Mouse (Mus musculus) heart, embryonic 12.5 days (tissue): ENCODE results near the gene Treh. TPM values are rescaled to one million over a fixed set of nuclear protein-coding genes. Genes with fewer than 3 reads are reported as not detected.
"Not testable (repeated sequence)": the region's sequence is repeated elsewhere in the genome, so short reads cannot be mapped to it uniquely, and the experiment has no call there.

Experiments used
- ATAC-seq: fragments of 200-750 bp; cut with Nextera tagmentation; 2 replicates; pipeline ENCODE4 v1.8.0; 2017; ENCODE audit warnings: moderate TSS enrichment, moderate library complexity; ENCODE audit not compliant: insufficient number of reproducible peaks, low FRiP score
- H3K27ac ChIP-seq: fragments of 300-500 bp; sonication (generic); 2 replicates; pipeline ENCODE4 v1.5.1; 2016; ENCODE audit warnings: mild to moderate bottlenecking, moderate library complexity; ENCODE audit not compliant: poor library complexity, severe bottlenecking
- H3K27me3 ChIP-seq: fragments of 300-500 bp; sonication (generic); replicated peaks from 2 replicates; pipeline ENCODE4 v1.6.1; 2016; ENCODE audit warnings: mild to moderate bottlenecking, moderate library complexity
- H3K36me3 ChIP-seq: fragments of 300-500 bp; sonication (generic); 2 replicates; pipeline ENCODE4 v1.6.1; 2016; ENCODE audit warnings: mild to moderate bottlenecking, moderate library complexity
- H3K4me1 ChIP-seq: fragments of 300-500 bp; sonication (generic); replicated peaks from 2 replicates; pipeline ENCODE4 v1.6.1; 2016; ENCODE audit warnings: mild to moderate bottlenecking
- H3K4me2 ChIP-seq: fragments of 300-500 bp; sonication (generic); 2 replicates; pipeline ENCODE4 v1.6.1; 2016; ENCODE audit warnings: mild to moderate bottlenecking, moderate library complexity
- H3K4me3 ChIP-seq: fragments of 300-500 bp; sonication (generic); 2 replicates; pipeline ENCODE4 v1.5.1; 2016; ENCODE audit warnings: mild to moderate bottlenecking
- H3K9ac ChIP-seq: fragments of 300-500 bp; sonication (generic); 2 replicates; pipeline ENCODE4 v1.6.1; 2016; ENCODE audit warnings: mild to moderate bottlenecking, moderate library complexity
- H3K9me3 ChIP-seq: fragments of 300-500 bp; sonication (generic); replicated peaks from 2 replicates; pipeline ENCODE4 v1.6.1; 2016; ENCODE audit warnings: mild to moderate bottlenecking, moderate library complexity
- WGBS: fragments of 180-500 bp; shearing (Covaris S2); methylation state at CpG from one replicate; pipeline ENCODE4 v1.1.7; 2016; 5-methylcytosine and 5-hydroxymethylcytosine counted together
- polyA plus RNA-seq: library from polyadenylated mRNA; unstranded; fragments of >200 nt; fragmentation: Nextera tagmentation; extraction: Ambion mirVana; gene quantifications from 2 replicates; pipeline ENCODE4 v1.2.1, GENCODE M21; 2016

The Treh gene
- polyA plus RNA-seq = not detected in 2 replicates

DNA sequence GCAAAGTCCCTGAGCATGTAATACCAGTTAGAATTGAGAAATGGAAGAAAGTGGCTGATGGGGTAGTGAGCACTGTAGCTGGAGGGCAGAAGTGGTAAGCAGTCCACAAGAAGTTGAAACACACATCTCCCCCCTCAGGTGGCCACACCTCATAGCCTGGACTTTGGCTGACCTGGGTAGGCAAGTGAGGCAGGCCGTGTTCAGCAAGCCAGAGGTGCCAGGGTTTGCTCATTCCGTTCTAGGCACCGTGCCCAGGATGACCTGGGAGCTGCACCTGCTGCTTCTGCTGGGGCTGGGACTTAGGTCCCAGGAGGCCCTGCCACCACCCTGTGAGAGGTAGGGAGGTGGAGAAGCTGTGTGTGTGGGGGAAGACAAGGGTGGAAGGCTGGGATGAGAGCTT is at the start of gene Treh:
Gene Treh, plus strand, starts transcription at position 229 of the 400 bp plus-strand sequence.
- H3K27ac ChIP-seq = no peak within 1 kb of the TSS
- H3K9me3 ChIP-seq = peaks cover 5% of the 10 kb centered on the region; the same call in 1 of the 2 replicates
- 78% methylated on average over 3 of the region's 3 CpGs for WGBS
- H3K27me3 ChIP-seq = peaks cover 3% of the 10 kb centered on the region; the same call in 1 of the 2 replicates
- no peak within 1 kb of the TSS for H3K4me3 ChIP-seq
- H3K36me3 ChIP-seq = no peaks in the 10 kb centered on the region
- H3K9ac ChIP-seq = no peak within 1 kb of the TSS
- H3K4me2 ChIP-seq = no peak within 1 kb of the TSS
- H3K4me1 ChIP-seq = no peaks in the 10 kb centered on the region
- ATAC-seq = no peak

DNA sequence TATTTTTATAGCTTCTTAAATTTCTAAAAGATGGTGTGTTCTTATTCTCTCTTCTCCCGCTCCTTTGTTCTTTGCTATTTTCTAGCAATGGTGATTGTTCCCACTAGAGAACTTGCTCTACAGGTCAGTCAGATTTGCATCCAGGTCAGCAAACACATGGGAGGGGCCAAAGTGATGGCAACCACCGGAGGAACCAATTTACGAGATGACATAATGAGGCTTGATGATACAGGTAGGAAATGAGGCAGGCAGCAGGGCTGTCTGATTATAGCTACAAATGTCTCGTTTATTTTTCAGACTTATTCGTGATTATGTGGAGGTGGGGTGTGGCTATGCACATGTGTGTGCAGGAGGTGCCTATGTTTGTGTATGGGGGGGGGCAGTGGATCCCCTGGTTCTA is 48.6 kb upstream of the Treh start:
- no peak overlapping the region for H3K4me3 ChIP-seq

DNA sequence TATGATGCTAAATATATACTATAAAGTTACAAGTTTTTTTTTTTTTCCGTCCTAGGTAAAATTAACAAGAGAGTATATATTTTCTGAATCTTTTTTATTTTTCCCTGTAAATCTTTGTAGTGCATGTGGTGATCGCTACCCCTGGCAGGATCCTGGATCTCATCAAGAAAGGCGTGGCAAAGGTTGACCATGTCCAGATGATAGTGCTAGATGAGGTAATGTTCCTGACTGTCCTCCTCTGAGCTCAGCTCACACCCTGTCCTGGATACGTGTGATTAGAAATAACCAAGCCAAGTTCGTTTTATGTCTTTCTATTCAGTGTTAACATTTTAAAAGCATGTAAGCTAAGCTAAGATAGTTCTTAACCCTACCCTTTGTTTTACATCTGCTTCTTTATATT is 46.8 kb upstream of the Treh start:
- no peak overlapping the region for H3K4me2 ChIP-seq
- H3K9ac ChIP-seq = no peak overlapping the region
- 75% methylated on average over 5 of the region's 5 CpGs for WGBS
- H3K27me3 ChIP-seq = no peaks in the 10 kb centered on the region
- no peaks in the 10 kb centered on the region for H3K9me3 ChIP-seq
- no peak overlapping the region for H3K27ac ChIP-seq
- H3K36me3 ChIP-seq = peaks cover 72% of the 10 kb centered on the region
- no peak overlapping the region for H3K4me3 ChIP-seq
- no peak for ATAC-seq
- no peaks in the 10 kb centered on the region for H3K4me1 ChIP-seq

More for the DNA sequence above, 48.6 kb upstream of the Treh start:
- H3K27me3 ChIP-seq = no peaks in the 10 kb centered on the region
- no peak overlapping the region for H3K27ac ChIP-seq
- peaks cover 74% of the 10 kb centered on the region for H3K36me3 ChIP-seq
- H3K9me3 ChIP-seq = no peaks in the 10 kb centered on the region
- ATAC-seq = no peak
- peaks cover 6% of the 10 kb centered on the region; the same call in 1 of the 2 replicates for H3K4me1 ChIP-seq
- H3K9ac ChIP-seq = no peak overlapping the region
- no peak overlapping the region for H3K4me2 ChIP-seq
- 86% methylated on average over 5 of the region's 5 CpGs for WGBS

DNA sequence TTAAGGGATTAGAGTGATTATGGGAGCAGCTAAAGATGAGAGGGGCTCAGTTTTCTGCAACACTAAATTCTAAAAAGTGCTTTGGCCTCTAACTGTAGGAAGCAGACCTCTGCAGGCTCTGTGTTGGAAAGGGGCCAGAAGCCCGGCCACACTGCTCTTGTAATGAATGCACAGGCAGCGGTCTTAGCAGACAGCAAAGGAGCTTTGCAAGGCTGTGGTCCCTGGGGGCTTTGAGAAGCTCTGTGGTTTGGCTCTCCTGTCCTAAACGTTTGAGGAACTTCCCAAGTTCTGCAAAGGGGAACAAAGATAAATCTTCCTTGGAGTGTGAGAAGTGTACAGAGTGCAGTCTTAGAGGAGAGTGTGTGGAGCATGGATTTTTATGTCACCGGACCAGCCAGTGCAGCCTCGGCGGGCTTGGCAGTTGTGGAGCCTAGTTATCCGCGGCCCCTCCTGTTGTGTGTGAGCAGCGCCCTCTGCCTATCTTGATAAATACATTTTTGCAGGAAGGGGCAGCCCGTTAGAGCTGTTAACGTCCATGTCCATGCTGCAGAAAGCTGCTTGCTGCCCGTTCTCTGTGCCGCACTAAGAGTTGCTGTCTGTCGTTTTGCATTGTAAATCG is 35.4 kb upstream of the Treh start:
- no peak overlapping the region for H3K4me3 ChIP-seq
- H3K36me3 ChIP-seq = peaks cover 64% of the 10 kb centered on the region
- H3K4me1 ChIP-seq = 0 out of 2 replicates have a peak, but pooled peaks cover 3% of the 10 kb centered on the region
- no peaks in the 10 kb centered on the region for H3K27me3 ChIP-seq
- no peaks in the 10 kb centered on the region for H3K9me3 ChIP-seq
- no peak overlapping the region for H3K4me2 ChIP-seq
- H3K9ac ChIP-seq = no peak overlapping the region
- WGBS = 75% methylated on average over 15 of the region's 15 CpGs
- ATAC-seq = no peak
- H3K27ac ChIP-seq = no peak overlapping the region

DNA sequence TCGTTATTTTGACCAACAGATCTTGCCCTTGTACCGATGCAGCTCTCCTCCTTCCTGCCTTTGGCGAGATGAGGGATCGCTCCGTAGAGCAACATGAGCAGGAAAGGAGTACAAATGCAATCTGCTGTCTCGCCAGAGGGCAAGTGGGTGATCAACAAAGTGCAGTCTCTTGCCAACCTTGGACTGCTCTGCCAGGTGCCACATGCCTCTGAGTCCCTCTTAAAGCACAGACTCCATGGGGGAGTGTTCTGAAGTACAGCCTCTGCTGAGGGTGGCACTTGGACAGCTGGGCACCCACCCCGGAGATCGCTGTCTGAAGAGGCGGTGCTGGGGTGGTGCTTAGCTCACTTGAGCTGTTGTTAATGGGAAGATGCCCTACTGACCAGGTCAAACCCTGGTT is 34.3 kb upstream of the Treh start:
- WGBS = 91% methylated on average over 9 of the region's 9 CpGs
- H3K27me3 ChIP-seq, H3K9me3 ChIP-seq, H3K4me3 ChIP-seq, H3K9ac ChIP-seq, H3K27ac ChIP-seq, H3K4me1 ChIP-seq, H3K4me2 ChIP-seq, ATAC-seq: not testable (repeated sequence)
- peaks cover 55% of the 10 kb centered on the region for H3K36me3 ChIP-seq

DNA sequence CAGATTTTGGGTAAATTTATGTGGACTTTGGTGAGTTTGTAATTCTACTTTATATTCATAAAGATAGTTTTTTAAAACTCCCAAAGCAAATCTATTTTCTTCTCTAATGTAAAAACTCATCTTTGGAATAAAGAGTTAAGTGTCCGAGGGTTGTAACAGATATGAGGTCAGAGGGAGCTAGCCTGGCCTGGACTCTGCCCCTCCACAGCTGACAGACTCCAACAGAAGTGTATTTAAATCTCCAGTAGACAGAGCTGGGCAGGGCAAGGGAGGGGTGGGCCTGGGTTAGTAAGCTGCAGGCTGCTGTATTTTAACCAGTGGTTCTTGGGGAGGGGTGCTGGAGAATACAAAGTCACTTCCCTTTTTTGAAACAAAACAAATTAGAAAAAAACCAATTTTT is 33.0 kb upstream of the Treh start:
- not testable (repeated sequence) for H3K4me2 ChIP-seq, H3K4me3 ChIP-seq, H3K9me3 ChIP-seq, H3K27ac ChIP-seq, H3K4me1 ChIP-seq, ATAC-seq, H3K27me3 ChIP-seq, H3K9ac ChIP-seq
- 68% methylated on average over 1 of the region's 1 CpGs for WGBS
- peaks cover 42% of the 10 kb centered on the region for H3K36me3 ChIP-seq

DNA sequence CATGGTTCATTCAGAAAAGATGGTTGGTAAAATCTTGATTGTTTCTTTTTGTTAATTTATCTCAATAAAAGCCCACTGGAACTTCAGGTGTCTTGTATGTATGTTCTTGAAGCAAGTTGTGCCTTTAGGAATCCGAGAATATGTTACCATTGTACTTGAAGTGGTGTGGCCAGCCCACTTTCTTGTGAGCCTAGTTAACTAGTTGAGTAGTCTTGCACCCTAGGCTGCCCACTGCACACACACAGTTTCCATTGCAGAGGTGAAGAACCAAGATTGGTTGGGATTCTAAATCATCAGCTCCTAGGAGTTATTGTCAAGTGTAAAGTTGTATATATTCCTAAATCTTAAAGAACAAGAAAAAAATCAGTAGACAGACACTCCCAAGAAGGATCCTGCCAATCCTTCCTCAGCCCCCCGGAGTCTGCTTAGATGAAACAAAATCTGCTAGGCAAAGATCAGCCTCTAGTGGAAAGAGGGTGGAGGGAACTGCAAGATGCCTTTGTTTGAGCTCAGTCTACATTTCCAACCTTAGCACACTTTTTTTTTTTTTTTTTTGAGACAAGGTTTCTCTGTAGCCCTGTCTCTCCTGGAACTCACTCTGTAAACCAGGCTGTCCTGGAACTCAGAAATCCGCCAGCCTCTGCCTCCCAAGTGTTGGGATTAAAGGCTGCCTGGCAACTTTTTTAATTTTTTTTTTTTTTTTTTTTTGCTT is 32.2 kb upstream of the Treh start:
- H3K4me3 ChIP-seq = no peak overlapping the region
- peaks cover 6% of the 10 kb centered on the region; the same call in 1 of the 2 replicates for H3K4me1 ChIP-seq
- H3K36me3 ChIP-seq = peaks cover 35% of the 10 kb centered on the region
- no peaks in the 10 kb centered on the region for H3K9me3 ChIP-seq
- no peak for ATAC-seq
- no peak overlapping the region for H3K27ac ChIP-seq
- H3K4me2 ChIP-seq = no peak overlapping the region
- 86% methylated on average over 3 of the region's 3 CpGs for WGBS
- no peaks in the 10 kb centered on the region for H3K27me3 ChIP-seq
- H3K9ac ChIP-seq = no peak overlapping the region

DNA sequence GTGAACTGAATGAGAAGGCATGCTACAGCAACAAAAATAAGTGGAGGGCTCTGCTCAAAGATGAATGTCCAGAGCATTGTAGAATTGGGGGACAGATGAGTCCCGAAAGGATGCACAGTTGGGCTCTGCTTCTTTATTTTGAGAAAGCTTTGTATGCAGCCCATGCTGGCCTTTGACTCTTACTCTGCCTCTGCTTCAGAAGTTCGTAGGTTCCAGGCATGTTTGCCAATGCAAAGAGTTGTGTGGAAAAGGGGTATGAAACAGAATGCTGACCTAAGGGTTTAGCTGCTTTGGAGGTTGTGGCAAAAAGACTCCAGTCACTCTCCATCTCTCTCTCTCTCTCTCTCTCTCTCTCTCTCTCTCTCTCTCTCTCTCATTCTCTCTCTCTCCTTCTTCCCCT is 31.4 kb upstream of the Treh start:
- Histone ChIP-seq H3K9ac (no peak overlapping the region), H3K36me3 (peaks cover 27% of the 10 kb centered on the region), H3K4me2 (no peak overlapping the region), H3K4me1 (peaks cover 12% of the 10 kb centered on the region; the same call in 1 of the 2 replicates), H3K4me3 (no peak overlapping the region), H3K27me3 (no peaks in the 10 kb centered on the region), H3K9me3 (no peaks in the 10 kb centered on the region), H3K27ac (no peak overlapping the region)
- WGBS = 91% methylated on average over 2 of the region's 2 CpGs
- ATAC-seq = no peak

DNA sequence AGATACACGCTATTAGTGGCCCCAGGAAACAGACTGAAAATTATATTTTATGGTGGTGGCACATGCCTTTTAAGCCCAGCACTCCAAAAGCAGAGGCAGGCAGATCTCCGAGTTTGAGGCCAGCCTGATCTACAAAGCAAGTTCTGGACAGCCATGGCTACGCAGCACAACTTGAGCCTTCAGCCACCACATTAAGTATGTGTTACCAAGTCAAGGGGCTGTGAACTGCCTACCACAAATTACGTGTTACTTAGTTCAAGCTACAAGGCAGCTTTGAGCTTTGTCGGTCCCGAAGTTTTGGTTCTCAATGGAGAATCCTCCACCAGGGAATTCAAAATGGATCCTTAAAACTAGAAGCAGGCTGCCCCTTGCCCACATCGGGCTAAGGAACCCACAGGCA is 29.9 kb upstream of the Treh start:
- H3K27me3 ChIP-seq = no peaks in the 10 kb centered on the region
- H3K4me1 ChIP-seq = peaks cover 9% of the 10 kb centered on the region; the same call in 1 of the 2 replicates
- no peak overlapping the region for H3K4me3 ChIP-seq
- H3K9ac ChIP-seq = no peak overlapping the region
- no peak overlapping the region for H3K4me2 ChIP-seq
- no peaks in the 10 kb centered on the region for H3K9me3 ChIP-seq
- 96% methylated on average over 7 of the region's 7 CpGs for WGBS
- no peak for ATAC-seq
- no peak overlapping the region for H3K27ac ChIP-seq
- H3K36me3 ChIP-seq = peaks cover 13% of the 10 kb centered on the region

DNA sequence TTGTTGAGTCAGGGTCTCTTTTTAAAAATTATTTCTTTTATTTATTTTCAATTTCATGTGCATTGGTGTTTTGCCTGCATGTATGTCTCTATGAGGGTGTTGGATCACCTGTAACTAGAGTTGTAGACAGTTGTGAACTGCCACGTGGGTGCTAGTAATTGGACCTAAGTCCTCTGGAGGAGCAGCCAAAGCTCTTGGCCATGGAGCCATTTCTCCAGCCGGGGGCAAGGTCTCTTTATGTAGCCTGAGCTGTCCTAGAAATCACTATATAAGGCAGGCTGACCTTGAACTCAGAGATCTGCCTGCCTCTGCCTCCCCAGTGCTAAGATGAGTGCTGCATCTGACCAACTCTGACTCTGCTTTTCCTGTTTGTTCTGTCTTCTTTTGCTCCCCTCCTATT is 28.8 kb upstream of the Treh start:
- no peak for ATAC-seq
- Histone ChIP-seq H3K4me1 (peaks cover 9% of the 10 kb centered on the region; the same call in 1 of the 2 replicates), H3K4me2 (no peak overlapping the region), H3K9me3 (no peaks in the 10 kb centered on the region), H3K4me3 (no peak overlapping the region), H3K36me3 (0 out of 2 replicates have a peak, but pooled peaks cover 5% of the 10 kb centered on the region), H3K9ac (no peak overlapping the region), H3K27me3 (no peaks in the 10 kb centered on the region), H3K27ac (no peak overlapping the region)
- WGBS = 78% methylated on average over 2 of the region's 2 CpGs

DNA sequence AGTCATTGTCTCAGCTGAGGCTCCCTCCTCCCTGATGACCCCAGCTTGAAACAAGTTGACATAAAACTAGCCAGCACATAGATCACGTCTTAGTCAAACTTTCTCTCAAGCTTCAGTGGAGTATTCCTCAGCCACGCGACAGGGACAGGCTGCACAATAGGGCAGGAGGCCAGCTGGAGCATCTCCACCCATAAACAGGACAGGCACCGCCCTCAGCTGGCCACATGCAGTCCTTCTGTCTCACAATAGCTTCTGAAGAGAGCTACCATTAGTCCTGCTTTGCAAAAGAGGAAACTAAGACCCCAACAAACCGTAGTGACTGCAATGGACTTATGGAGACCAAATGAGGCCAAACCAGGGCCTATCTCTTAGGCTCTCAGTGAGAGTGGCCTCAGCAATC is 27.6 kb upstream of the Treh start:
- H3K4me1 ChIP-seq = peaks cover 9% of the 10 kb centered on the region; the same call in 1 of the 2 replicates
- 0 out of 2 replicates have a peak, but pooled peaks cover 7% of the 10 kb centered on the region for H3K27me3 ChIP-seq
- no peak for ATAC-seq
- no peak overlapping the region for H3K4me2 ChIP-seq
- 0 out of 2 replicates have a peak, but pooled peaks cover 2% of the 10 kb centered on the region for H3K36me3 ChIP-seq
- no peaks in the 10 kb centered on the region for H3K9me3 ChIP-seq
- H3K27ac ChIP-seq = no peak overlapping the region
- no peak overlapping the region for H3K4me3 ChIP-seq
- no peak overlapping the region for H3K9ac ChIP-seq
- WGBS = 74% methylated on average over 5 of the region's 5 CpGs
